Mouse (Mus musculus) heart, adult 2 months (tissue): ENCODE results near the gene Chst13. TPM values are rescaled to one million over a fixed set of nuclear protein-coding genes. Genes with fewer than 3 reads are reported as not detected.

Experiments used
- DNase-seq, 2 experiments: peaks; one replicate each; pipeline ENCODE4 v3.0.0; 2021
- H3K27ac ChIP-seq: fragments of 200-600 bp; 2 replicates; pipeline ENCODE4 v1.8.1; 2022
- H3K27me3 ChIP-seq: fragments of 200-500 bp; 2 replicates; pipeline ENCODE4 v1.6.1; 2012; ENCODE audit warnings: mild to moderate bottlenecking, low read length, inconsistent platforms, mixed read lengths; ENCODE audit not compliant: control insufficient read depth, insufficient read depth
- H3K36me3 ChIP-seq: fragments of 200-500 bp; 2 replicates; pipeline ENCODE4 v1.6.1; 2012; ENCODE audit warnings: low read length, inconsistent platforms; ENCODE audit not compliant: control insufficient read depth, insufficient read depth
- H3K4me1 ChIP-seq: fragments of 200-500 bp; 2 replicates; pipeline ENCODE4 v1.6.1; 2011; ENCODE audit warnings: low read length; ENCODE audit not compliant: control insufficient read depth, insufficient read depth
- H3K4me3 ChIP-seq: fragments of 200-600 bp; 2 replicates; pipeline ENCODE4 v1.8.1; 2022
- H3K79me2 ChIP-seq: fragments of 200-500 bp; replicated peaks from 2 replicates; pipeline ENCODE4 v1.6.1; 2012; ENCODE audit warnings: mild to moderate bottlenecking, inconsistent platforms, low read length, moderate library complexity, mixed read lengths; ENCODE audit not compliant: control insufficient read depth, insufficient read depth
- H3K9ac ChIP-seq: fragments of 200-500 bp; 2 replicates; pipeline ENCODE4 v1.6.1; 2012; ENCODE audit warnings: low read depth, mild to moderate bottlenecking, control low read depth, inconsistent platforms, low read length, mixed read lengths
- CTCF ChIP-seq: fragments of 200-600 bp; IDR thresholded peaks from 2 replicates; pipeline ENCODE4 v1.8.1; 2022; ENCODE audit warnings: antibody characterized with exemption, mild to moderate bottlenecking, moderate library complexity
- EP300 ChIP-seq: fragments of 200-500 bp; IDR thresholded peaks from 2 replicates; pipeline ENCODE4 v1.6.1; 2011; ENCODE audit warnings: low read depth, low read length, control low read depth; ENCODE audit not compliant: insufficient read depth
- POLR2A ChIP-seq: fragments of 200-500 bp; IDR thresholded peaks from 2 replicates; pipeline ENCODE4 v1.6.1; 2011; ENCODE audit warnings: mild to moderate bottlenecking, low read depth, low read length, control low read depth; ENCODE audit not compliant: insufficient read depth
- WGBS: fragments of 180-500 bp; shearing (Covaris S2); methylation state at CpG from one replicate; pipeline ENCODE4 v1.1.7; 2018; 5-methylcytosine and 5-hydroxymethylcytosine counted together
- intact Hi-C: fragments of 180-260 bp; cut with DNase I; formaldehyde crosslinking; loops from one replicate; pipeline ENCODE4 v1.15.1; 2025
- polyA plus RNA-seq: library from polyadenylated mRNA; depleted of rRNA; stranded (reverse); fragments of >200 nt; gene quantifications from 2 replicates; pipeline ENCODE4 v1.2.3, GENCODE M21; 2012
- total RNA-seq, 2 experiments: library from RNA; stranded (reverse); gene quantifications; 2 replicates each; pipeline ENCODE4 v1.2.3; 2021

The Chst13 gene
- total and polyA plus RNA-seq, 3 experiments = 0.12 TPM; not detected in 2

- intact Hi-C loops = no loop called here
- Histone ChIP-seq H3K27ac (no peak overlapping the region), H3K36me3 (no peaks in the 10 kb centered on the region), H3K27me3 (no peaks in the 10 kb centered on the region), H3K9ac (no peak overlapping the region), H3K79me2 (no peaks in the 10 kb centered on the region), H3K4me1 (no peaks in the 10 kb centered on the region), H3K4me3 (no peak overlapping the region)
- 70% methylated on average over 2 of the region's 2 CpGs for WGBS
- TF ChIP-seq EP300 = no peak
- no peak for TF ChIP-seq POLR2A
- no peak for TF ChIP-seq CTCF
- DNase-seq = no peak
These were observed 7.3 kb downstream of the Chst13 start for GRCm38 (mm10) chr6:90317510-90318258.

- Histone ChIP-seq H3K79me2 (no peaks in the 10 kb centered on the region), H3K4me3 (no peak overlapping the region), H3K27ac (no peak overlapping the region), H3K27me3 (no peaks in the 10 kb centered on the region), H3K9ac (no peak overlapping the region), H3K4me1 (no peaks in the 10 kb centered on the region), H3K36me3 (no peaks in the 10 kb centered on the region)
- 75% methylated on average over 5 of the region's 5 CpGs for WGBS
- TF ChIP-seq EP300 = no peak
- no peak for TF ChIP-seq POLR2A
- no peak for TF ChIP-seq CTCF
- no peak for DNase-seq
- intact Hi-C loops = no loop called here
These were observed 9.0 kb downstream of the Chst13 start for GRCm38 (mm10) chr6:90315961-90316360.

GRCm38 (mm10) chr6:90308839-90309778 is 15.9 kb downstream of the Chst13 start:
- H3K4me1 ChIP-seq = no peaks in the 10 kb centered on the region
- DNase-seq = no peak
- intact Hi-C loops = no loop called here
- H3K79me2 ChIP-seq = no peaks in the 10 kb centered on the region
- TF ChIP-seq EP300 = no peak
- no peak for TF ChIP-seq POLR2A
- TF ChIP-seq CTCF = no peak
- H3K9ac ChIP-seq = no peak overlapping the region
- H3K36me3 ChIP-seq = no peaks in the 10 kb centered on the region
- no peak overlapping the region for H3K27ac ChIP-seq
- WGBS = 80% methylated on average over 87 of the region's 87 CpGs
- no peak overlapping the region for H3K4me3 ChIP-seq
- H3K27me3 ChIP-seq = no peaks in the 10 kb centered on the region

- no peak for DNase-seq
- no peak overlapping the region for H3K27ac ChIP-seq
- no peak overlapping the region for H3K9ac ChIP-seq
- TF ChIP-seq EP300 (no peak), POLR2A (no peak), CTCF (no peak)
- intact Hi-C loops = no loop called here
- no peaks in the 10 kb centered on the region for H3K27me3 ChIP-seq
- 73% methylated on average over 6 of the region's 6 CpGs for WGBS
- H3K4me1 ChIP-seq = no peaks in the 10 kb centered on the region
- no peaks in the 10 kb centered on the region for H3K36me3 ChIP-seq
- H3K79me2 ChIP-seq = no peaks in the 10 kb centered on the region
- H3K4me3 ChIP-seq = no peak overlapping the region
These were observed 18.5 kb downstream of the Chst13 start for GRCm38 (mm10) chr6:90306315-90306975.

- intact Hi-C loops = no loop called here
- no peaks in the 10 kb centered on the region for H3K4me1 ChIP-seq
- H3K27ac ChIP-seq = no peak within 1 kb of the TSS
- 78% methylated on average over 1 of the region's 1 CpGs for WGBS
- H3K9ac ChIP-seq = no peak within 1 kb of the TSS
- H3K79me2 ChIP-seq = no peaks in the 10 kb centered on the region
- no peaks in the 10 kb centered on the region for H3K36me3 ChIP-seq
- H3K27me3 ChIP-seq = no peaks in the 10 kb centered on the region
- DNase-seq = no peak
- H3K4me3 ChIP-seq = no peak within 1 kb of the TSS
- TF ChIP-seq EP300 (no peak), CTCF (no peak), POLR2A (no peak)
These were observed 24.1 kb downstream of the Chst13 start, which contains the start of gene BC048671 for GRCm38 (mm10) chr6:90300919-90301318. TSS of gene BC048671 (plus strand) at chr6:90301219.
